Comparison of ENCODE assay signal across 8 mouse cellular contexts in the genomic region with DNA sequence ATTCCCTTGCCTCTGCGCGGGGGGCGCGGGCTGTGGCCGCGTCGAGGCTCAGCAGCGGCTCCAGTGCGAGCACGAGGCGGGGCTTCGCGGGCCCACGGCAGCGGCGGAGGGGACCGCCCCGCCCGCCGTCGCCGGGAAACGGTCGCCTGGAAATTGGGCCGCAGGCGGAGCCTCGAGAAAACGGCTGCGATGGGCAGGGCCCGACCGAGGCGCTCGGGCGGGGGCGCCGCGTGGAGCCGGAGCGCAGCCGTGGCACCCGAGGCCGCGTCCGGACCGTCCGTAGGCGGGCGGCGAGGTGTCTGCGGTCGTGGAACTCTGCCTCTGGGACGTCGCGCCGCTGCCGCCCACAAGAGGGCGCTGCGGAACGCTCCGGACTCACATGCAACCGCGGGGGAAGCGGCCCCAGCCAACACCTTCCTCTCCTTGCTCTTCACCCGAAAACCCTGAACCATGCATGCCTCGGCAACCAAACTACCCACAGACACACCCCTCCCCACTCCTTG. TPM values are rescaled to one million over a fixed set of nuclear protein-coding genes. Genes with fewer than 3 reads are reported as not detected.
DNase-seq lines count a peak whose midpoint lies in the region; ATAC-seq lines count a peak whose summit lies in the region.

Gene Gm49601, minus strand, starts transcription at position 52 of the 503 bp plus-strand sequence.

- H3K4me1 ChIP-seq in brown adipose tissue, adult 24 weeks (ENCODE audit: control insufficient read depth, insufficient read depth, insufficient read length, low read length) = no peaks in the 10 kb centered on the region
- H3K4me1 ChIP-seq in forebrain, embryonic 10.5 days = peaks cover 58% of the 10 kb centered on the region
- peaks cover 39% of the 10 kb centered on the region for H3K4me1 ChIP-seq in heart, embryonic 15.5 days (replicated peaks)
- H3K4me1 ChIP-seq in liver, embryonic 13.5 days (replicated peaks) = peaks cover 39% of the 10 kb centered on the region
- peaks cover 35% of the 10 kb centered on the region for H3K4me1 ChIP-seq in stomach, embryonic 15.5 days

- no peak within 1 kb of the TSS for H3K27ac ChIP-seq in brown adipose tissue, adult 24 weeks (replicated peaks; ENCODE audit: low read depth, low read length)
- peak within 1 kb of the TSS; percentile 63 for H3K27ac ChIP-seq in forebrain, embryonic 10.5 days
- H3K27ac ChIP-seq in heart, embryonic 15.5 days = no peak within 1 kb of the TSS
- no peak within 1 kb of the TSS for H3K27ac ChIP-seq in liver, embryonic 13.5 days
- H3K27ac ChIP-seq in stomach, embryonic 15.5 days = no peak within 1 kb of the TSS

- H3K9me3 ChIP-seq in forebrain, embryonic 10.5 days = no peaks in the 10 kb centered on the region
- no peaks in the 10 kb centered on the region for H3K9me3 ChIP-seq in heart, embryonic 15.5 days (replicated peaks)
- H3K9me3 ChIP-seq in liver, embryonic 13.5 days (replicated peaks) = no peaks in the 10 kb centered on the region
- H3K9me3 ChIP-seq in stomach, embryonic 15.5 days = no peaks in the 10 kb centered on the region

- under 1% methylated on average over 65 of the region's 65 CpGs for WGBS in forebrain, embryonic 10.5 days
- under 1% methylated on average over 63 of the region's 65 CpGs for WGBS in heart, embryonic 15.5 days
- under 1% methylated on average over 65 of the region's 65 CpGs for WGBS in liver, embryonic 13.5 days (ENCODE audit: insufficient replicate concordance)
- under 1% methylated on average over 65 of the region's 65 CpGs for WGBS in stomach, embryonic 15.5 days

- DNase-seq in CD4-positive, CD25-positive, alpha-beta regulatory T cell, adult 2 months (ENCODE audit: low read depth, low spot score) = peak; percentile 91
- peak; percentile 83 for DNase-seq in forebrain, embryonic 10.5 days (ENCODE audit: extremely low spot score, low spot score)
- peak; percentile 87 for DNase-seq in kidney, postnatal 14 days
- DNase-seq in liver, embryonic 13.5 days = peak; percentile 60
- DNase-seq in neural tube, embryonic 10.5 days (ENCODE audit: extremely low spot score, low spot score) = peak; percentile 89

- H3K27me3 ChIP-seq in forebrain, embryonic 10.5 days (ENCODE audit: poor library complexity, severe bottlenecking) = peaks cover 95% of the 10 kb centered on the region
- H3K27me3 ChIP-seq in heart, embryonic 15.5 days = peaks cover 94% of the 10 kb centered on the region
- peaks cover 100% of the 10 kb centered on the region for H3K27me3 ChIP-seq in liver, embryonic 13.5 days
- H3K27me3 ChIP-seq in stomach, embryonic 15.5 days (replicated peaks) = peaks cover 50% of the 10 kb centered on the region

- ATAC-seq in heart, embryonic 15.5 days (replicated peaks; ENCODE audit: insufficient number of reproducible peaks, insufficient read depth, low FRiP score, low read depth) = 0 out of 2 replicates have a peak, but pooled peaks have one; percentile 12
- ATAC-seq in liver, embryonic 13.5 days (ENCODE audit: low read depth) = 0 out of 2 replicates have a peak, but pooled peaks have one; percentile 16
- peak; percentile 47; the same call in 1 of the 2 replicates for ATAC-seq in stomach, embryonic 15.5 days (ENCODE audit: insufficient read depth, low FRiP score, low read depth)

- H3K36me3 ChIP-seq in forebrain, embryonic 10.5 days (replicated peaks) = peaks cover 31% of the 10 kb centered on the region
- H3K36me3 ChIP-seq in heart, embryonic 15.5 days = no peaks in the 10 kb centered on the region
- no peaks in the 10 kb centered on the region for H3K36me3 ChIP-seq in liver, embryonic 13.5 days
- no peaks in the 10 kb centered on the region for H3K36me3 ChIP-seq in stomach, embryonic 15.5 days

- peak within 1 kb of the TSS; percentile 90 for H3K4me2 ChIP-seq in heart, embryonic 15.5 days
- peak within 1 kb of the TSS; percentile 70 for H3K4me2 ChIP-seq in liver, embryonic 13.5 days
- H3K4me2 ChIP-seq in stomach, embryonic 15.5 days = peak within 1 kb of the TSS; percentile 92

- H3K9ac ChIP-seq in heart, embryonic 15.5 days = peak within 1 kb of the TSS; percentile 49
- H3K9ac ChIP-seq in liver, embryonic 13.5 days = peak within 1 kb of the TSS; percentile 50
- peak within 1 kb of the TSS; percentile 29 for H3K9ac ChIP-seq in stomach, embryonic 15.5 days

- H3K4me3 ChIP-seq in brown adipose tissue, adult 24 weeks (ENCODE audit: insufficient read depth, low read depth, low read length) = peak within 1 kb of the TSS; percentile 55
- peak within 1 kb of the TSS; percentile 61 for H3K4me3 ChIP-seq in forebrain, embryonic 10.5 days
- H3K4me3 ChIP-seq in heart, embryonic 15.5 days = peak within 1 kb of the TSS; percentile 56
- H3K4me3 ChIP-seq in liver, embryonic 13.5 days (replicated peaks) = peak within 1 kb of the TSS; percentile 50
- H3K4me3 ChIP-seq in stomach, embryonic 15.5 days (replicated peaks) = peak within 1 kb of the TSS; percentile 53

RNA-seq across cellular contexts. Expression of gene Gm49601, which starts in this region (rescaled TPM):
- not detected in 2 replicates for polyA plus RNA-seq in brown adipose tissue, adult 24 weeks (2012; ENCODE audit: insufficient read depth, insufficient read length, missing spikeins)
- polyA plus RNA-seq in forebrain, embryonic 10.5 days (2016; fragmentation: Nextera tagmentation; extraction: Ambion mirVana) = 2.3 and 2.4 TPM in 2 replicates
- 0.94 and 1.4 TPM in 2 replicates for polyA plus RNA-seq in heart, embryonic 15.5 days (2015; fragmentation: Nextera tagmentation; extraction: Ambion mirVana)
- 0.14 and 0.78 TPM in 2 replicates for polyA plus RNA-seq in liver, embryonic 13.5 days (2015; fragmentation: Nextera tagmentation; extraction: Ambion mirVana)
- 2.6 and 3.4 TPM in 2 replicates for polyA plus RNA-seq in stomach, embryonic 15.5 days (2015; fragmentation: Nextera tagmentation; extraction: Ambion mirVana)

Comparison
In these comparisons a context has a peak if more than half of its experiments do, and no peak if none do; other contexts are left out.
1. Peak in DNase-seq, ATAC-seq, H3K4me3 ChIP-seq, H3K9ac ChIP-seq and H3K4me2 ChIP-seq in liver, embryonic 13.5 days; RNA of the gene not detected or under 1 TPM.